Mouse (Mus musculus): ENCODE data around the gene Syt6. TPM values are rescaled to one million over a fixed set of nuclear protein-coding genes. Genes with fewer than 3 reads are reported as not detected.
"Not testable (repeated sequence)": the region's sequence is repeated elsewhere in the genome, so short reads cannot be mapped to it uniquely, and the experiment has no call there.

The Syt6 gene
- polyA plus RNA-seq, 1 experiment from 2014 or later: 1.7 TPM

DNA sequence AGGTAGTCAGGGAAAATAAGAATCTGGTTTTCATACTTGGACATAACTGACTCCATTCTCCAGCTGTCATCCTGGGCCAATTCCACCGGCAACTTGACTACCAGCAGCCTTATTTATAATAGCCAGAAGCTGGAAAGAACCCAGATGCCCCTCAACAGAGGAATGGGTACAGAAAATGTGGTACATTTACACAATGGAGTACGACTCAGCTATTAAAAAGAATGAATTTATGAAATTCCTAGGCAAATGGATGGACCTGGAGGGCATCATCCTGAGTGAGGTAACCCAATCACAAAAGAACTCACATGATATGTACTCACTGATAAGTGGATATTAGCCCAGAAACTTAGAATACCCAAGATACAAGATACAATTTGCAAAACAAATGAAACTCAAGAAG lies 70.9 kb downstream of the Syt6 start, which contains the start of gene Atg4a-ps:
Gene Atg4a-ps, minus strand, starts transcription at position 101 of the 400 bp plus-strand sequence.
- DNase-seq (ENCODE audit: low spot score); H3K4me3 ChIP-seq (ENCODE audit: low read depth, low read length); H3K4me1 ChIP-seq (ENCODE audit: control insufficient read depth, insufficient read depth, low read length); H3K9ac ChIP-seq (ENCODE audit: low read depth, low read length); ATAC-seq (ENCODE audit: low read depth); H3K27me3 ChIP-seq (replicated peaks; ENCODE audit: control insufficient read depth, insufficient read depth, low read length); H3K4me2 ChIP-seq (ENCODE audit: low read depth, low read length); H3K36me3 ChIP-seq (ENCODE audit: control insufficient read depth, insufficient read depth, low read length); H3K9me3 ChIP-seq (ENCODE audit: control insufficient read depth, low read length); H3K27ac ChIP-seq (replicated peaks; ENCODE audit: low read depth, low read length): not testable (repeated sequence)
- 82% methylated on average over 2 of the region's 2 CpGs for WGBS

- Histone ChIP-seq H3K4me1 (ENCODE audit: control insufficient read depth, insufficient read depth, low read length) (no peaks in the 10 kb centered on the region), H3K4me3 (ENCODE audit: low read depth, low read length) (no peak overlapping the region), H3K9ac (ENCODE audit: low read depth, low read length) (no peak overlapping the region), H3K9me3 (ENCODE audit: control insufficient read depth, low read length) (no peaks in the 10 kb centered on the region), H3K36me3 (ENCODE audit: control insufficient read depth, insufficient read depth, low read length) (no peaks in the 10 kb centered on the region), H3K27me3 (replicated peaks; ENCODE audit: control insufficient read depth, insufficient read depth, low read length) (no peaks in the 10 kb centered on the region), H3K4me2 (ENCODE audit: low read depth, low read length) (no peak overlapping the region), H3K27ac (replicated peaks; ENCODE audit: low read depth, low read length) (no peak overlapping the region)
- DNase-seq (ENCODE audit: low spot score) (no peak), ATAC-seq (ENCODE audit: low read depth) (no peak)
- WGBS: 73% methylated on average over 11 of the region's 11 CpGs
Observed at GRCm38 (mm10) chr3:103647164-103647867, 72.3 kb downstream of the Syt6 start.

DNA sequence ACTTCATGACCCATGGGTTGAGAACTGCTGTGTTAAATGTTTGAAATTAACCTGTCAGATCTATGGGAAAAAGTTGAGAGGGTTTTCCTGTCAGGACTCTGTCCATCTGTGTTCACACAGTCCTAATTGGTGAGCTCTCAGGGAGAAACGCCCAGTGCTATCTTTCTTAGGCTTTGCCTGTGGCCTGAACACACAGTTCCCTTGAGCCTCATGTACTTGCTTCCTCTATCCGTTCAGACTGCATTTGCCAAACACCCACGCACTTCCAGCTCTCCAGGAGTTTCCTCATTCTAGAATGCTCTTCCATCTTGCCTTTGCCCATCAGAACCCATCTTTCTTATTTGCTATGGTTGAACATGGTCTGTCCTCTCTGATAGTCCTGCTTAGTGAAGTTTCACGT lies 73.5 kb downstream of the Syt6 start:
- Histone ChIP-seq H3K4me3 (ENCODE audit: low read depth, low read length) (no peak overlapping the region), H3K27me3 (replicated peaks; ENCODE audit: control insufficient read depth, insufficient read depth, low read length) (no peaks in the 10 kb centered on the region), H3K4me1 (ENCODE audit: control insufficient read depth, insufficient read depth, low read length) (no peaks in the 10 kb centered on the region), H3K9ac (ENCODE audit: low read depth, low read length) (no peak overlapping the region), H3K27ac (replicated peaks; ENCODE audit: low read depth, low read length) (no peak overlapping the region), H3K36me3 (ENCODE audit: control insufficient read depth, insufficient read depth, low read length) (no peaks in the 10 kb centered on the region), H3K9me3 (ENCODE audit: control insufficient read depth, low read length) (no peaks in the 10 kb centered on the region), H3K4me2 (ENCODE audit: low read depth, low read length) (no peak overlapping the region)
- DNase-seq (ENCODE audit: low spot score): no peak
- ATAC-seq (ENCODE audit: low read depth): no peak
- 66% methylated on average over 4 of the region's 4 CpGs for WGBS

DNA sequence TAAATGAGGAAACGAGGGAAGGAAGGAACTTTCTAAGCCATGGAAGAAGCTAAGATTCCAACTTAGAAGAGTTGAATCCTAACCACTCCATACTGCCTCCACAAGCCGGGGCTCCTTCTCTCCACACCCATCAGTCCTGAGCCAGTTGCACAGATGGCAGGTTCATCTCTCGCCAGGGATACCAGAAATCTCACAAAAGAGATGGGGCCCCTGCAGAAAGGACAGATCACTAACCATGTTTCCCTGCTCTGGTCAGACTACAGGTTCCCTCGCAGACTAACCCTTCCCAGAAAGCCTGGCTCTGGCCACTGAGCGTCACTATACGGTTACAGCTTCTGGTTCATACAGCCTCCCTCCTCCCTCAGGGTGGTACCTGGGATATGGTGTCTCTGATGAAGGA lies 74.7 kb downstream of the Syt6 start:
- no peaks in the 10 kb centered on the region for H3K36me3 ChIP-seq (ENCODE audit: control insufficient read depth, insufficient read depth, low read length)
- H3K4me2 ChIP-seq (ENCODE audit: low read depth, low read length): no peak overlapping the region
- no peak overlapping the region for H3K27ac ChIP-seq (replicated peaks; ENCODE audit: low read depth, low read length)
- H3K27me3 ChIP-seq (replicated peaks; ENCODE audit: control insufficient read depth, insufficient read depth, low read length): no peaks in the 10 kb centered on the region
- no peak overlapping the region for H3K9ac ChIP-seq (ENCODE audit: low read depth, low read length)
- H3K4me1 ChIP-seq (ENCODE audit: control insufficient read depth, insufficient read depth, low read length): no peaks in the 10 kb centered on the region
- DNase-seq (ENCODE audit: low spot score): no peak
- 82% methylated on average over 6 of the region's 6 CpGs for WGBS
- H3K4me3 ChIP-seq (ENCODE audit: low read depth, low read length): no peak overlapping the region
- no peak for ATAC-seq (ENCODE audit: low read depth)
- H3K9me3 ChIP-seq (ENCODE audit: control insufficient read depth, low read length): no peaks in the 10 kb centered on the region

DNA sequence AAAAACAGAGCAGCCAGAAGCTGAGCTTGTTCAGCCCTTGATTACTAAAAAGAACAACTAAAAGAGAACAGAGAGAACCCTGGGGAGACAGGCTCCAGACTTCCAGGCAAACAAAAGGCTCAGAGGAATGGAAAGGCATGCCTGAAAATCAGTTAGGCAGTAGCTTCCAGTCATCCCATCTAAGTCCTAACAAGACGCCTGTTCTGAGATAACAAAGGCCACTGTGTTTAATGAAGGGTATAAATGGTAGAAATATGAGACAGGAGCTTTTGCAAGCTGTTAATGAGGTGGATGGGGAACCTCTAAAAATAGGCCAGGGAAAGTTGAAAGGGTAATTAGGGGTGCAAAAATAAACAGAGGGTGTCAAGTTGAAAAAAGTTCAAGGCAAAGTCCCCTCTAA lies 75.4 kb downstream of the Syt6 start:
- Histone ChIP-seq H3K4me1 (ENCODE audit: control insufficient read depth, insufficient read depth, low read length) (no peaks in the 10 kb centered on the region), H3K36me3 (ENCODE audit: control insufficient read depth, insufficient read depth, low read length) (no peaks in the 10 kb centered on the region)
- peak; percentile 33 for DNase-seq (ENCODE audit: low spot score)

DNA sequence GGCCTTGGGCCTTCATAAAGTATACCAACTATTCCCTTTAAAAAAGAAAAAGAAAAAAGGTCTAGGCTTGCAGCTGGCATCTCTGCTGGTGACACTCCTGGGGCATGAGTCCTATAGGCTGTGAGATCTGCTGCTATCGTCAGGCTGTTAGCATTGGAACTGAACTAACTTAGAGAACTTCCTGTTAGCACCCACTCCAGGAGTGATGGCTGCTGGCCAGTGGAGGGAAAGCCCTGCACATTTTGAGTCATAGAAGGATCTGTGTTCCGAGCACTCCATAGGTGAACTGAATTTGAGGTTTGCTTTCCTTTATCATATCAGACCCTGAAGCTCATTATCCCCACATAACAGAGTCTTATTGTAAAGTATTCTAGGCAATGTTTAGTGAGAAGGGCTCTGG lies 85.0 kb downstream of the Syt6 start:
- no peaks in the 10 kb centered on the region for H3K27me3 ChIP-seq (replicated peaks; ENCODE audit: control insufficient read depth, insufficient read depth, low read length)
- no peaks in the 10 kb centered on the region for H3K9me3 ChIP-seq (ENCODE audit: control insufficient read depth, low read length)
- H3K4me1 ChIP-seq (ENCODE audit: control insufficient read depth, insufficient read depth, low read length): peaks cover 6% of the 10 kb centered on the region; the same call in 1 of the 2 replicates
- no peak overlapping the region for H3K27ac ChIP-seq (replicated peaks; ENCODE audit: low read depth, low read length)
- ATAC-seq (ENCODE audit: low read depth) (no peak), DNase-seq (ENCODE audit: low spot score) (no peak)
- no peak overlapping the region for H3K4me2 ChIP-seq (ENCODE audit: low read depth, low read length)
- WGBS: 61% methylated on average over 2 of the region's 2 CpGs
- H3K9ac ChIP-seq (ENCODE audit: low read depth, low read length): no peak overlapping the region
- H3K36me3 ChIP-seq (ENCODE audit: control insufficient read depth, insufficient read depth, low read length): no peaks in the 10 kb centered on the region
- H3K4me3 ChIP-seq (ENCODE audit: low read depth, low read length): no peak overlapping the region

More for the DNA sequence above, 75.4 kb downstream of the Syt6 start:
- Histone ChIP-seq H3K27me3 (replicated peaks; ENCODE audit: control insufficient read depth, insufficient read depth, low read length) (no peaks in the 10 kb centered on the region), H3K9me3 (ENCODE audit: control insufficient read depth, low read length) (no peaks in the 10 kb centered on the region), H3K4me3 (ENCODE audit: low read depth, low read length) (no peak overlapping the region), H3K9ac (ENCODE audit: low read depth, low read length) (no peak overlapping the region), H3K4me2 (ENCODE audit: low read depth, low read length) (no peak overlapping the region), H3K27ac (replicated peaks; ENCODE audit: low read depth, low read length) (no peak overlapping the region)
- 39% methylated on average over 1 of the region's 1 CpGs for WGBS
- no peak for ATAC-seq (ENCODE audit: low read depth)

GRCm38 (mm10) chr3:103661714-103662113 lies 86.7 kb downstream of the Syt6 start:
- ATAC-seq (ENCODE audit: low read depth): no peak
- Histone ChIP-seq H3K9me3 (ENCODE audit: control insufficient read depth, low read length) (no peaks in the 10 kb centered on the region), H3K4me2 (ENCODE audit: low read depth, low read length) (no peak overlapping the region), H3K4me3 (ENCODE audit: low read depth, low read length) (no peak overlapping the region), H3K9ac (ENCODE audit: low read depth, low read length) (no peak overlapping the region), H3K36me3 (ENCODE audit: control insufficient read depth, insufficient read depth, low read length) (no peaks in the 10 kb centered on the region), H3K4me1 (ENCODE audit: control insufficient read depth, insufficient read depth, low read length) (peaks cover 6% of the 10 kb centered on the region; the same call in 1 of the 2 replicates), H3K27me3 (replicated peaks; ENCODE audit: control insufficient read depth, insufficient read depth, low read length) (no peaks in the 10 kb centered on the region), H3K27ac (replicated peaks; ENCODE audit: low read depth, low read length) (no peak overlapping the region)
- DNase-seq (ENCODE audit: low spot score): no peak
- WGBS: 90% methylated on average over 8 of the region's 8 CpGs

DNA sequence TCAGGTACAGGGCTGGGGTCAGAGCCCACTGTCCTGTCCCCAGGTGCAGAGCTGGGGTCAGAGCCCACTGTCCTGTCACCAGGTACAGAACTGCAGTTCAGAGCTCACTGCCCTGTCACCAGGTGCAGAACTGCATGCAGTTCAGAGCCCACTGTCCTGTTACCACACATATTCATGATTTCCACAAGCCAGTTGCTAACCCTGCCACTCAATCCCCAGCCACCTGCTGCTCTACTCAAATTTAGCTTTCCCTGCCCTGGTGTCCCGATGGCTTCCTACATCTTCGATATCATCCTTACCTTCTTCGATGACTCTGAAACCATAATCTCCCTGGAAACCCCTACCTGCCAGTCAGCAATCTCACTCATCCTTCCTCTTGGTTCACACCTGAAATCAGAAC lies 88.4 kb downstream of the Syt6 start:
- H3K4me1 ChIP-seq (ENCODE audit: control insufficient read depth, insufficient read depth, low read length): peaks cover 4% of the 10 kb centered on the region; the same call in 1 of the 2 replicates
- no peak overlapping the region for H3K27ac ChIP-seq (replicated peaks; ENCODE audit: low read depth, low read length)
- no peak for DNase-seq (ENCODE audit: low spot score)
- H3K4me3 ChIP-seq (ENCODE audit: low read depth, low read length): no peak overlapping the region
- H3K9me3 ChIP-seq (ENCODE audit: control insufficient read depth, low read length): no peaks in the 10 kb centered on the region
- WGBS: 92% methylated on average over 3 of the region's 3 CpGs
- no peaks in the 10 kb centered on the region for H3K36me3 ChIP-seq (ENCODE audit: control insufficient read depth, insufficient read depth, low read length)
- no peak overlapping the region for H3K9ac ChIP-seq (ENCODE audit: low read depth, low read length)
- H3K27me3 ChIP-seq (replicated peaks; ENCODE audit: control insufficient read depth, insufficient read depth, low read length): no peaks in the 10 kb centered on the region
- ATAC-seq (ENCODE audit: low read depth): no peak
- H3K4me2 ChIP-seq (ENCODE audit: low read depth, low read length): no peak overlapping the region

DNA sequence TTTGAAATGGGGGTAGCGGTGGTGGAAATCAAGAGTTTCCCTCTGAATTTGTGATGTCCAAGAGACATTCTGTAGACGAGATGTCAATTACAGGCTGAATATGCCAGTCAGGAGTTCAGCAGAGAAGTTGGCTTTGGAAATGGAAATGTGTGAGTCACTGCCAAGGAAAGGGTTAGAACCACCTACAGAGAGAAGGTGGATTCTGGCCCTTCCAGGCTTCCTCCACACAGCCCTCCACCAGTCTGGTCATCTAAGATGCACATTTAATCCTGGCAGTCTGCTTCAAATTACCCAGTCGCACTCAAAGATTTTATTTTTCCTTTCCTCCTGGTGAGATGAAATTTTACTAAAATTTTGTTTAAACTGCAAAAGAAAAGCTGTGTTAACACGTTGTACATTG lies 97.1 kb downstream of the Syt6 start:
- no peak overlapping the region for H3K27ac ChIP-seq (replicated peaks; ENCODE audit: low read depth, low read length)
- no peak overlapping the region for H3K9ac ChIP-seq (ENCODE audit: low read depth, low read length)
- WGBS: 67% methylated on average over 4 of the region's 4 CpGs
- no peaks in the 10 kb centered on the region for H3K27me3 ChIP-seq (replicated peaks; ENCODE audit: control insufficient read depth, insufficient read depth, low read length)
- no peak overlapping the region for H3K4me2 ChIP-seq (ENCODE audit: low read depth, low read length)
- DNase-seq (ENCODE audit: low spot score): no peak
- H3K9me3 ChIP-seq (ENCODE audit: control insufficient read depth, low read length): no peaks in the 10 kb centered on the region
- no peaks in the 10 kb centered on the region for H3K4me1 ChIP-seq (ENCODE audit: control insufficient read depth, insufficient read depth, low read length)
- no peak overlapping the region for H3K4me3 ChIP-seq (ENCODE audit: low read depth, low read length)
- no peaks in the 10 kb centered on the region for H3K36me3 ChIP-seq (ENCODE audit: control insufficient read depth, insufficient read depth, low read length)
- no peak for ATAC-seq (ENCODE audit: low read depth)
